Mouse (Mus musculus): Measurements from ENCODE around the gene Hjurp.

Gene Hjurp

GRCm38 (mm10) chr1:88297480-88298258 is 20.2 kb upstream of the Hjurp start:
- no peak for DNase-seq

GRCm38 (mm10) chr1:88296171-88296920 is 18.9 kb upstream of the Hjurp start:
- no peak for DNase-seq

GRCm38 (mm10) chr1:88294650-88295049 is 17.2 kb upstream of the Hjurp start:
- no peak for DNase-seq

- no peak for DNase-seq
These were observed 14.6 kb upstream of the Hjurp start for GRCm38 (mm10) chr1:88292057-88292456.

GRCm38 (mm10) chr1:88291409-88292005 is 14.1 kb upstream of the Hjurp start:
- no peak for DNase-seq

GRCm38 (mm10) chr1:88290511-88290910 is 13.1 kb upstream of the Hjurp start:
- DNase-seq = no peak

GRCm38 (mm10) chr1:88289917-88290316 is 12.5 kb upstream of the Hjurp start:
- DNase-seq = no peak

- no peak for DNase-seq
These were observed 11.7 kb upstream of the Hjurp start for GRCm38 (mm10) chr1:88289152-88289551.

- DNase-seq = no peak
These were observed 11.3 kb upstream of the Hjurp start for GRCm38 (mm10) chr1:88288789-88289127.

- no peak for DNase-seq
These were observed 10.8 kb upstream of the Hjurp start for GRCm38 (mm10) chr1:88288056-88288788.

GRCm38 (mm10) chr1:88287697-88287980 is 10.2 kb upstream of the Hjurp start:
- DNase-seq = peak in 1 of 2 experiments; percentile 76

- no peak for DNase-seq
These were observed 9.7 kb upstream of the Hjurp start for GRCm38 (mm10) chr1:88286887-88287696.

GRCm38 (mm10) chr1:88286136-88286845 is 8.9 kb upstream of the Hjurp start:
- no peak for DNase-seq

- DNase-seq = no peak
These were observed 8.2 kb upstream of the Hjurp start for GRCm38 (mm10) chr1:88285652-88286051.

GRCm38 (mm10) chr1:88284946-88285320 is 7.5 kb upstream of the Hjurp start:
- no peak for DNase-seq

GRCm38 (mm10) chr1:88284228-88284945 is 7.0 kb upstream of the Hjurp start:
- no peak for DNase-seq

- DNase-seq = no peak
These were observed 6.2 kb upstream of the Hjurp start for GRCm38 (mm10) chr1:88283376-88284227.

GRCm38 (mm10) chr1:88282301-88282700 is 4.9 kb upstream of the Hjurp start:
- DNase-seq = no peak

GRCm38 (mm10) chr1:88280006-88280690 is 2.7 kb upstream of the Hjurp start:
- DNase-seq = peak in 1 of 2 experiments; percentile 9
